Mouse (Mus musculus): ENCODE results near the gene Gm904.
"Not testable (repeated sequence)": the region's sequence is repeated elsewhere in the genome, so short reads cannot be mapped to it uniquely, and the experiment has no call there.

Gene Gm904

DNA sequence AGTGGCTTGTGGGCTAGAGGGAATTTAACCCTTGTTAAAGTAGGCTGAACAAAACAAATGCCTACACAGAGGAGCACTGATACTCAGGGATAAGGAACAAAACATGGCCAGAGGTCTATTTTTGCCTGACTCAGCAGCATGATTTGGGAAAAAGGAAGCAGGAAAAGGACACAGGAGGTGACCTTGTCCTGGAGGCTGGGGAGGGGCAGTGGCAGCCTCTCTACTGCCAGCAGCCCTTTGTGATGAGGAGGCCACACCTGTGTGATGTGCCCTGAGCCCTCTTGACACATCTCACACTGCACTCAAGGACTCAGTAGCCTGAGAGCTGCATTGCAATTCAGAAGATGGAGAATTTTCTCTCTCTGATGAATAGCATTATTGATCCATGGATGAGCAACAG, at the start of gene Gm904:
Gene Gm904, plus strand, starts transcription at position 301 of the 400 bp plus-strand sequence.
- in situ Hi-C loops (cut with MboI; ENCODE audit: unreplicated experiment in 2 of 2) = not testable (repeated sequence)

DNA sequence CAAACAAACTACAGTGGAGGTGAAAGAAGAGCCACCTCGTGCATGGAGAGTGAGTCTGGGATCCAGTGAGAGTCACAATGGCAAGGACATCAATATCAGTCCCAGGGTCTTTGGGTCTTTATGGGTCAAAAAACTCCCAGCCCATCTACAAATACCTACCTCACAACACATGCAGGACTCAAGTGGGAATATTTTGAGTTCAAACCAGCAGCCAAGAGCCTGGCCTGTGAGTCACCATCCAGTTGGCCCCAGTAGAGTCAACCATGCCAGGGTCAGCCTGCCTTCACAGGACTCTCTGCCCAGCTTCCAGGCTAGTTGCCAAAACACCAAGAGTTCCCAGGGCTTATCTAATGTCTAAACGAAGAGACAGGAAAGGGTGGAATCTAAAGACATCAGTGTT, 5.7 kb downstream of the Gm904 start:
- in situ Hi-C loops (cut with MboI; ENCODE audit: unreplicated experiment in 2 of 2) = not testable (repeated sequence)

Data from v-Abl transformed pro-B cells (cell line).